Mouse (Mus musculus) left cerebral cortex, adult 11 months (tissue): ENCODE measurements around the gene Mark1.

Experiments
- DNase-seq: peaks from one replicate; pipeline ENCODE4 v3.0.0; 2022; ENCODE audit warnings: low spot score

Mark1 gene

GRCm38 (mm10) chr1:184851741-184852618 is 147.4 kb downstream of the Mark1 start:
- peak; percentile 78 for DNase-seq

GRCm38 (mm10) chr1:184851166-184851565 is 148.2 kb downstream of the Mark1 start:
- DNase-seq, result no peak

- no peak for DNase-seq
These were observed 152.4 kb downstream of the Mark1 start for GRCm38 (mm10) chr1:184846973-184847372.
